Mouse (Mus musculus) naive thymus-derived CD4-positive, alpha-beta T cell, adult 2 months (primary cell): Measurements from ENCODE around the gene Rbfox1.

Experiments used
- DNase-seq: peaks from one replicate; pipeline ENCODE4 v3.0.0-alpha.2; 2011; ENCODE audit warnings: low read depth

Gene Rbfox1

GRCm38 (mm10) chr16:7088601-7089430 lies 1203.7 kb downstream of the Rbfox1 start:
- no peak for DNase-seq

GRCm38 (mm10) chr16:7089475-7089874 lies 1204.3 kb downstream of the Rbfox1 start:
- DNase-seq = no peak

DNA sequence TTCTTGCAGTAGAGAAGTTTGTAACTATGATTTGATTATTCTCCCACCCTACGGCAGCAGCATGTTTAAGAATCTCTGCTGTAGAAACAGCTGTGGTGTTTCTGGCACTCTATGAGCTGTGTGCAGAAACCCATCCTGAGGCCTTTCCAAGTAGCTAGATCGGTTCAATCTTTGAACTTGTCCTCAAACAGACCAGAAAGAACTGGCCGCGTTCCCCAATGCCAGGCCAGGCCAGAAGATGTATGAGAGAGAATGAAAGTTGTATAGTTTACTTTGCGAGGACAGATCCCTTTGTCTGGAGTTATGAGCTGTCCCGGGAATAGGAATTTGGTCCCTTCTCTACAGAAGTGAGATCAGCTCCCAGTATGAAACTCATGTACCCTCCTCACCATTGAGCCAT lies 1205.0 kb downstream of the Rbfox1 start:
- DNase-seq = no peak

GRCm38 (mm10) chr16:7092811-7093210 lies 1207.7 kb downstream of the Rbfox1 start:
- no peak for DNase-seq

DNA sequence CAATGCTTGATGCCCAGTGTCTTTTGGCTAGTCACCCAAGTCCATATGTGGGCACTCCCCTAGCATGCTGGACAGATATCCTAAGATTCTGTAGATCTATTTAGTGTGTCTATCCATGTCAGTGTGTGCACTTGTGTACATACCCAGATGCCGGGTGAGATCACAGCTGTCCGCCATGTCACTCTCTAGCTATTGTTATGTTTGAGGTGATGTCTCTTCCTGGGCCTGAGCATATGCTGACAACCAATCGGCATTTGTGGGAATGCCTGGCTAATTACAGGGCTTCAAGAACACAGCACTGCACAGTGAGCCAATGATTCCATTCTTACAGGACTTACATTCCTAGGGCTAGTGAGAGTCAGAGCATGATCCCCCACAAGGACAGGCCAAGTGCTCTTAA lies 1208.5 kb downstream of the Rbfox1 start:
- no peak for DNase-seq

- DNase-seq = no peak
Measured at GRCm38 (mm10) chr16:7094181-7094749, 1209.1 kb downstream of the Rbfox1 start.

DNA sequence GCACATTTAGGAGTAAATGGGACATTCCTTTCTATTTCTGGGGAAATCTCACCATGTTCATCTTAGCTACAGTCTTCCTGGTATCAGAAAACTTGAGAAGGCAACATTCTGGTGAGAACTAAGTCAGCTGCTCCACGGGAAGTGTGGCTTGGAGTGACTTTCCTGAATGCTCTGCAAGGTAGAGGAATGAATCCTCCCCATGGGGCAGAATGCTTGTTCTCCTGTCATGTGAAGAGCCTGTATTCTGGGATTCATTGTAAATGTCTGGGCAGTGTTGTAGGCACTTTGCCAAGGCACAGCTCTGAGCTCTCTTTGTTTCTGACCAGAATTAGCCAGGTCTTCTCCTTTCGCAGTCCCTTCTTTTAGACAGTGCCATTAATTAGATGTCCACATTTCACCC lies 1211.9 kb downstream of the Rbfox1 start:
- no peak for DNase-seq

DNA sequence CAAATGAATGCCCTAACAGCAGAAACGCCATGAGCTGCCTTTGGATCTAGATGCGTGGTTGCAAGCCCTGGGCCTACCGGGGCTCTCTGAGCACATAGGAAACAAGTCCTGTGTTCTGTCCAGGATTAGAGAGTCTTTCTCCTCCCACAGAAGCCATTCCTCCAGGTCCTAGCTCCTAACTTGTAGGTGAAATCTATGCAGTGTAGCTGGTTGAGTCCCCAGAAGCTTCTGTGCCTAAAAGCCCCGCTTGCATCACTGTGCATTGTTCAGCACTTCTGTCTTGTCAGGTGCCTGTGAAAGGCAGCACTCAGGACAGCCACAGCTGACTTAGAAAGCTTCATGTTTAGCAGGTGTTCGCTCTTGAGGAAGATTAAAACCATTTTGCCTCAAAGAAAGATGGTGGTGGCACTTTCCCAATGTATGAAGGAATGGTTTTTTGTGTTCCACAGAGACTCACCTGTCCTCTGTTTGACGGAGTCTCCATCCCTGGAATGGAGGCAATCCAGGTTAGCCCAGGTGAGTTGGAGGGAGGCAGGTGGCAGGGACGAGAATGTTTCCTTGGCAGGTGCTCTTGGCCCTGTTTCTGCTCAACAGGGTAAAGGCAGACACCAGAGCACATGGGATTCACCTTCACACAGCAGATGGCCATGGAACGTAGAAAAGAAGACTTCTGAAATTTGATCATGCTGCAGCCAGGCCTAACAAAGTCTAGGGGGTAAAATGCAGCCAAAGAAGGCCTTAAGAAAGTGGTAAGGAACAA lies 1213.0 kb downstream of the Rbfox1 start:
- DNase-seq = no peak

- no peak for DNase-seq
Measured at GRCm38 (mm10) chr16:7099506-7100300, 1214.5 kb downstream of the Rbfox1 start.

DNA sequence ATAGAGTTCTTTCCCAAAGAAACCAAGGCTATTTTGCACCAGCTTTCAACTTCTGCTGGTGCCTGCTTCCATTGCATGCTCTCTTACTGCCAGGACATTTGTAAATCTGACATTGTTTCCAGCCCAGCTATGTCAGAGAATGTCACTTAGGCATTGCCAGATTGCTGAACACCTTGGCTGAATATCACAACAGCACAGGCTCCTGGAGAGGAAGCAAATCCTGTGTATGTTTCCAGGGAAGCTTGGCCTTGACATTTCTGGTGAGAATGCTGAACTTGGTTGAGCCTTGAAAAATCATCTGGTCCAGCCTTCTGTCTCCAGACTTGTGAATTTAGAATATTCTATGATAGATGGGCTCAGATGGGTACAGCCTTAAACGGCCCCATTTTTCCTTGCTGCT lies 1217.3 kb downstream of the Rbfox1 start:
- no peak for DNase-seq

DNA sequence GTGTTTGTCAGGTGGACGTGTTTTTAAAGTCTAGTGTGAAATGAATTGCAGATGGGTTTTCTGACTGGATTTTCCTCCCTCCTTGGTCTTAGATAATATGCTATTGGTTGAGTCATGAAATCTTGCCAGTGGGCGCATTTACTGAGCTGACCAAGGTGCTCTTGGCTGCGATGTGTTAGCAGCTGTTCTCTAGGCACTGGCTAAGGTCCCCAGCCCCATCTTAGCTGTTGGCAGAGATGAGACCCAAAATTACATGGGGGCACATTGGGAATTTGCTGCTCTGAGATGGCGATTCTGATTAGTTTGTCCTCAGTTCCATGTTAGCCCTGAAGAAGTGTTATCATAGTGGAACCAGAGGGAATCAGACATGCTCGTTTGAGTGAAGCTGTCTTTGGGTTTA lies 1218.1 kb downstream of the Rbfox1 start:
- no peak for DNase-seq

DNA sequence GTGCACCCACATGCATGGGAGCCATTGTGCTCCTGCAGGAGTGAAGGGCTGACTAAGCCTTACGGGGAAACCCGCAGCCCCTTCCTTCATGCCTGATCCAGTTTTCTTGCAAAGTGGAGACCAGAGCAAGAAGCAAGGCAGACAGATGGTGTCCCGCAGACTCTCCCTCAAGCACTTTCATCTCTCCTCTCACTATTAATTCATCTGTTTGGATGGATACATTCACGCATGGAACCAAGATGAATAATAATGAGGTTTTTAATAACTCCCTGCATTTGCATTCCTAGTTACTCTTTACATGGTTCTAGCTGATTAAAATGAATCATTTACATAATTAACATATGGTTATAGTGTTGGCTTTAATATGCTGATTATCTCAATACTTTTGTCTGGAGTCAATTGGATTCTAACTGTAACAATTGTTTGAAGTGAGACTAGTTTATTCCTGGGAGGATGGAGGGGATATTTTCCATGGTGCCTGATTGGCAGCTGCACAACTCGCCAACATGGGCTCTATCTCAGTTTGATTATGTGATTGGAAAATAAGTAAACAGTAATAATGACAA lies 1221.4 kb downstream of the Rbfox1 start:
- no peak for DNase-seq

- DNase-seq = no peak
Measured at GRCm38 (mm10) chr16:7115945-7116344, 1230.8 kb downstream of the Rbfox1 start.

DNA sequence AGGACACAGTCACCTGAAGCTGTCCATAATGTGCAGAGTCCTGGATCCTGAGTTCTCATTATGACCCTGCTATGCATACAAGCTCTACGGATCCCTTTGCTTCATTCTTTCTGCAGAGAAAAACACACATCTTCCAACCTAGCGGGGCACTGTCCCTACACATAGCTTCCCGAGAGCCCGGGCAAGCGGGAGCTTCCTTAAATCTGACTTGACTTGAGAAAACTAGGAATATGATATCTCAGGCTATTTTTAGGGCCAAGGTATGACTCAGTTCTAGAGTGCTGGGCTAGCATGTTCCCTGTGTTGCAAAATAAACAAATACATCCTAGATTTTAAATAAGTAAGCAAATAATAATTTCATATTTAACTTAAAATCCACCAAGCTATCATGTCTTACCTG lies 1244.4 kb downstream of the Rbfox1 start:
- no peak for DNase-seq

DNA sequence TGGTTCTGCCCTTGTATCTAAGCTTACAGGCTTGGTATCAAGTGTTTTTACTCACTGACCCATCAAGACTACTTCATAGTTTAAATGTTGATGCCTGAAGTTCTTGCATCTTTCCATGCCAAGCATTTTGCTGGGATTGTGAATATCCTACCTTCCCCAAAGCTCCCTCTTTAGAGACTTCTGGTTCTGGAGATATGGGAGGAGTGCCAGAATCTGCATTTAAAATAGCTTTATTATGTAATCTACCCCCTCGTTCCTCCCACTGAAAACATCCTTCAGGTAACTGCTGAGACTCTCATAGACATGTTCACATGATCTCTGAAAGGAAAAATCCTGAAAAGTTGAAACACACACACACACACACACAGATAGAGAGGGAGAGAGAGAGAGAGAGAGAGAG lies 1247.3 kb downstream of the Rbfox1 start:
- DNase-seq = no peak

GRCm38 (mm10) chr16:7136971-7137370 lies 1251.8 kb downstream of the Rbfox1 start:
- DNase-seq = no peak

GRCm38 (mm10) chr16:7139480-7139879 lies 1254.3 kb downstream of the Rbfox1 start:
- no peak for DNase-seq

DNA sequence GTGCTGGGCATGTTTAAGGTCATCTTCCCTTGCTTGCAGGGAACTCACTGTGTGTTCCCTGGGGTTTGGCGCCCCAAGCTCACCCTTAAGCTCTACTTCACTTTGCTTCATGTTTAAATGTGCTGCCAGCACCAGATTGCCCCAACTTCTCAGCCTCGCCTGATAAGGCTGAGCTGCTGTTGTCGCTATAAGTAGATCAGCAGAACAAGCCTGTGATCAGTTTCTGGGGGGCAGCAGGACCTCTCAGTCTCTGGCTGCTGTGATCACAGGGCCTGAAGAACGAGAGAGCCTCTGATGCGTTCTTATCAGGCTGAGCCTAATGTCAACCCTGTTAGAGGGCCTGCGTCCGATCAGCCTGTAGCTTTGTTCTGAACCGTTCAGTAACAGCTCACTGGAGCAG lies 1255.8 kb downstream of the Rbfox1 start:
- no peak for DNase-seq

- DNase-seq = no peak
Measured at GRCm38 (mm10) chr16:7145505-7145904, 1260.3 kb downstream of the Rbfox1 start.

GRCm38 (mm10) chr16:7146454-7146853 lies 1261.3 kb downstream of the Rbfox1 start:
- no peak for DNase-seq

GRCm38 (mm10) chr16:7147884-7148283 lies 1262.7 kb downstream of the Rbfox1 start:
- DNase-seq = no peak
